Mouse (Mus musculus) neutrophil, adult 5-6 weeks (primary cell): ENCODE measurements around the gene Copg2. TPM values are rescaled to one million over a fixed set of nuclear protein-coding genes. Genes with fewer than 3 reads are reported as not detected.
A peak's percentile ranks its signal among the peaks of the same experiment; 100 is the strongest.

Experiments
- ATAC-seq: fragments of 151-379, 151-347 bp; 2 replicates; pipeline ENCODE4 v1.8.0; 2017; ENCODE audit warnings: mild to moderate bottlenecking, moderate TSS enrichment; ENCODE audit not compliant: insufficient number of reproducible peaks, poor library complexity, low FRiP score, severe bottlenecking; ENCODE audit errors: extremely low read depth
- total RNA-seq: library from RNA; stranded (forward); fragments of 200-1000 nt; gene quantifications from 2 replicates; pipeline ENCODE4 v1.2.3, GENCODE M21; 2017

Gene Copg2
- total RNA-seq: 31.7 and 36.7 TPM in 2 replicates

DNA sequence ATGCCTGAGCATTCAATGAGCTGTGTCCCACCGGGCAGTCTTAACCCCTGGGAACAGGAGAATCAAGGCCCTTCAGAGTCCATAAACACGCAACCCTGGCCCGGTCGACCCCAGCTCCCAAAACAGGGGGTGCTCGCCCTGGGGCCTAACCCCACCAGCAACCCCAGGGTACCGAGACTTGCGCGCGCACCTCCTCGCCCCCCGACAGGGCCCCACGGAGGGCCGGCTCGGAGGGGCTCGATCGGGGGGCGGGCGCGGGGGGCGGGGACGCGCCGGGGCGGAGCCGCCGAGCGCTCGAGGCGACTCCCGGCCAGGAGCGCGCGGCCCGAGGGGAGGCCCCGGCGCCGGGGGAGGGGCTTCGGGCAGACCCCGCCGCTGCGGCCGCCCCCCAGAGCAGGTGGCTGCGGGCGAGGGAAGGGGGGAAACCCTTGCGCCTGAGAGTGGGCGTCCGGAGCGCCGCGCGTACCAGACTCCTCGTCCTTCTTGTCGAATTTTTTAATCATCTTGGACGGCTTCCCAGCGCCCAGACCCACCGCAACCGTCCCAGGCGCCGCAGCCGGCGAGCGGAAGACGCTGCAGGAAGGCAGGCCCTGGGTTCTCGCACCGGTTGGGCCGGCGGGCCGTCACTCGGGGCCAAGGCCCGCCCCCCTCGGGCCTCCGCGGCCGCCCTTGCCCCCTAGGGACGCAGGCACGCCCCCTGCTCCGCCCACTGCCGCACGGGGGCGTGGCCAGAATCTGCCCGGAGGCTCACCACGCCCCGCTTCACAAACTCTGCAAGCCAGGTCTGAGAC is at the start of gene Copg2:
Gene Copg2, minus strand, starts transcription at position 600 of the 791 bp plus-strand sequence.
- ATAC-seq: peak; percentile 97

DNA sequence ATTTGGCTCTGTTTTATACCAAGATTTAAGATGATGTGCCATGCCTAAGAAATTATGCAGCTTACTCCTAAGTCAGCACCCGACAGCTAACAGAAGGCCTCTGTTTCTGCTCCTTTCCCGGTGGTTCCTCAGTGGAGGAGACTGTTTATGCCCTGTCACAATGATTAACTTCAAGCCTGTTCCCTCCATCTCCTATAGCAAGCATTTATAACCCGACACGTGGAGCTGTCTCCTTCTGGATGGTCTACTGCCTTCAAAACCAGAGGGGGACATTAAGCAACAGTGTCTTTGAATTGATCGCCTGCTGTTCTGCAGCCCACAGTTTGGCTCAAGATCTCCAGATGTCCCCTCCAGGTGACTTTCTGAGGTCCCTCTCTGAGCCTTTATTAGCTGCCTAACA is 42.7 kb upstream of the Copg2 start:
- no peak for ATAC-seq

DNA sequence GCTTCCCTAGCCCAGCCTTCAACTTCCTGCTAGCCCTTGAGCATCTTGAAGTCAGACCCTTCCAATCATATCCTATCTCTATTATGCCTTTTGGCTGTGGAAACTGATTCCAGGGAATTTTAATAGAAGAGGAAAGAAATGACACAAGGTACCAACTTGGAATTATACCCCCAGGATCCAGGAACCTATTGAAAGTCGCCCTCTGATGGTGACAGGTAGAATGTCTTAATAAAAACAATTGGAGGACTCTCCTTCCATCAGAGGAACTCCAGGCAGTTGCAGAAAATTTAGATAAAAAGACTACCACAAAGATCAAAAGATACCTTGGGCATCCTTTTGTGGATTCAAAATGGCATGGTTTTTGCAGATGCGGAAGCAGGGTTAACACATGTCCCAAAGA is 26.2 kb upstream of the Copg2 start:
- ATAC-seq: no peak

DNA sequence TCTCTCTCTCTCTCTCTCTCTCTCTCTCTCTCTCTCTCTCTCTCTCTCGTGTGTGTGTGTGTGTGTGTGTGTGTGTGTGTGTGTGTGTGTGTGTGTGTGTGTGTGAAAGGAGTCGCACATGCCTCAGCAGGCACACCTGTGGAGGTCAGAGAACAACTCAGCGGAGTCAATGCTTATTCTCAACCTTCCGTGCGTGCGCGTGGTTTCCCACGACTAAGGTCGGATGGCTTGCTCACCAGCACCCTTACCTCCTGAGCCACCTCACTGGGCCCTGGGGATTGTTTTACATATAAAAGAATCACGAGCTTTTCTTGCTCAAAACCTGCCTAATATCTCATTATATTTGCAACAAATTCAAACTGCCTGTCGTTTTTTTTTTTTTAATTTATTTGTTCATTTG is 25.2 kb upstream of the Copg2 start:
- ATAC-seq: no peak

DNA sequence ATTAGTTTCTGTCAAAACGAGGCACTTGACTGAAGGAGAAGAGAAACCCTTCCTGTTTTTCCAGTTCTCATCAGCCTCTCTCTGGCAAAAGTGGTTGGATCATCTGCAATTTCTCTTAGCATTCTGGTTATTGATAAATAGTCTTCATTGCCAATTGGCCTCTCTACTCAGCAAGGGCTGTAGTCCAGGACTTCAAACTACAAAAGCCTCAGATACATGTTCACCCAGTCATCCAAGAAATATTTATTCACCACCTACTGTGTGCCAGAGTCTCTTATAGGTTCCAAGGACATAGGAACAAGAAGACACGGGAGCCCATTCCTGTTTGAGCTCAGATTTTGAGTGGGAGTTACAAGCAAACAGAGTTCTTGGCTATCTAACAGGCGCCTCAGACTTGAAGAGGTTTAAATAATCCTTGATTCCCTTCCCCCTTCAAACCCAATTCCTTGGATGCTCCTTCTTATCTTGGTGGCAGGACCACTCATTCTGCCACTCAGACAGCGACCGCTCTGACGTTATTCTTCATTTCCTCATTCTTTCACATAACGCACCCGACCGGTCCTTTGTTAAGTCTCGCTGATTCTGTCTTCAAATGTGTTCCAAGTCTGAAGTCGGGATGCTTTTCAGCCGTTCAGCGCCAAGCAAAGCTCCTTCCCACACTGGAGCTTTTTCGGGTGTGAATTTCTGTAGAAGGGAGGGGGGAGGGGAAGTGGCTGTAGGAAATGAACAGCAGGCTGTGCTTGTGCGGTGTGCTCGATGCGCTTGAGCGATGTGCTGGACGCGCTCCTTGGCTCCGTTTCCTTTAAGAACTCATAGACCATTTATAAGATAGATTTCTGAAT is 24.5 kb upstream of the Copg2 start:
- ATAC-seq: 0 out of 2 replicates have a peak, but pooled peaks have one; percentile 36

DNA sequence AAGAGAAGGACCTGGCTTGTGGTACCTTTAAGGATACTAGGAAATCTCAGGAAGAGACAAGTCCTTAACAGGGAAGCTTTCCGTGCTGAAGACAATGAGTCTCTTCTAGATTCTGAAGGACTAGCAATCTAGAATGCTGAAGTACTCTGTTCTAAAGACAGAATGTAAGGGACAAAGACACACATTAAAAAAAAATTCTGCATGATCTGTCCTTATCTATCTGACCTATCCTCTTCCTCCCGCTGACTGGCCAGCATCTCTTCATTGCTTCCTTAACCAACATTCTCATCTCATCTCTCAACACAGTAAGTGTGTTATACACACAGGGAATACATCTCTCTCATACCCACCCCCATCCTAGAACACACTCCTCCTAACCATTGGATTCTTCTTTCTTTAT is 18.9 kb upstream of the Copg2 start, which contains the start of gene Tsga13:
Gene Tsga13, minus strand, starts transcription at position 101 of the 400 bp plus-strand sequence.
- no peak for ATAC-seq

DNA sequence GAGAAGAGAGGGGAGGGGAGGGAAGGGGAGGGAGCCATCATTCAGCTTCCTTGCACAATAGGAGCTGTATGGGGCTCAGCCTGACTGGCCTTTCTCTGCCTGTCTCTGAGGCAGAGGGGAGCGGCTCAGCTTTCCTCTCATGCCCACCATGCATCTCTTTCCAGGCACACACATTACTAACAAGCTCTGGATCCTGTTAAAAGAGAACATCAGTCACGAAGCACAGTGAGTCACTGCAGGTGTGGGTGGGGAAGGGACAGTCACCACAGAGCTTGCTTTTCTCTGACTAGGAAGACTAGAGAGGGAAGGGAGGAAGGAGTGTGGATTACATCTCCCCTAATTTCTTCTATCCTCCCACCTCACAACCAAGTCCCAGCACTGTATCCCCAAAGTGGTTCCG is 11.4 kb upstream of the Copg2 start:
- ATAC-seq: no peak

DNA sequence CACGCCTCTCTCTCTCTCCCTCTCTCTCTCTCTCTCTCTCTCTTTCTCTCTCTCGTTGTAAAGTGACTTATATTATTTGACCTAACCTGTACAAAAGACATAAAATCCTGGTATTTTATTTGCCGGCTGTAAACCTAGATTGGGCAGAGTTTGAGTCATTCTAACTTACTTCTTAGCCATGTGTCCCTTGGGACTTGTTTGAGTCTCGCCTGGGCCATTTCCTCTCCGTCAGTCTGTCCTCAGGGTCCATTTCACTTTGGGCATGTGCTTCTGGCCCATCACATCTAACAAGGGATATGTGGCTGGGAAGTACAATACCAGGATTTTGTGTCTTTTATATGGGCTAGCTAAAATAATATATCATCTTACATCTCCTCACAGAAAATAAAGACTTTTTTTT is 8.3 kb upstream of the Copg2 start:
- no peak for ATAC-seq

DNA sequence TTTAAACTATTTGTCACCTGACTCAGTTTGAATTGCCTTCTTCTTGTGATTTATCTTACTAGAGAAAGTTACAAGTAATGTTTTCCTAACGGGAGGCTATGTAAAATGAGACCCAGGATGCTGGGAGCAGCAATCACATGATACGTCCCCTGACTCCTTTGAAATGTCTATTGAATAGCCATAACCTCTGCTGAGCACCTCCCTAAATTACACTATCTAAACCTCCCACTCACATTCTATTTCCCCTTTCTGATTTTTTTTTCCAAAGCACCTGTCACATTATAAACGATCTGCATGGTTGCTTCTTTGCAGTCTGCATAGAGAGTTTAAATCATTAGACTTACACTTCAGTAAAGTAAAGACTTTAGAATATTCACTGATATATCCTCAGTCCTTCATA is 7.4 kb upstream of the Copg2 start:
- ATAC-seq: 0 out of 2 replicates have a peak, but pooled peaks have one; percentile 26

DNA sequence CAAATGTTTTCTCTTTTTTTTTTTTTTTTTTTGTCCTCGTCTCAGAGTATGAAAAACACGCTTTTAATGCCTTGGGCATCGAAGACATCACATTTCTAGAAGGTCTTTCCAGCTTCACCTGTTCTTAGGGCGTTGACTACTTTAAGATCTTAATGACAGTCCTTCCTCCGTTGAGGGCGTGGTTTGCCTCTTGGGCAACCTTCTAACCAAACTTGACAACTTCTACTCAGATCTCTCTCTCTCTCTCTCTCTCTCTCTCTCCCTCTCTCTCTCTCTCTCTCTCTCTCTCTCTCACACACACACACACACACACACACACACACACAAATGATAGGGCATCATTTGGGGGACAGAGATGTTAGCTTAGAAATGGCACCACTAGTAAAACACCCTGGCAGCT is 926 bp upstream of the Copg2 start:
- ATAC-seq: no peak

DNA sequence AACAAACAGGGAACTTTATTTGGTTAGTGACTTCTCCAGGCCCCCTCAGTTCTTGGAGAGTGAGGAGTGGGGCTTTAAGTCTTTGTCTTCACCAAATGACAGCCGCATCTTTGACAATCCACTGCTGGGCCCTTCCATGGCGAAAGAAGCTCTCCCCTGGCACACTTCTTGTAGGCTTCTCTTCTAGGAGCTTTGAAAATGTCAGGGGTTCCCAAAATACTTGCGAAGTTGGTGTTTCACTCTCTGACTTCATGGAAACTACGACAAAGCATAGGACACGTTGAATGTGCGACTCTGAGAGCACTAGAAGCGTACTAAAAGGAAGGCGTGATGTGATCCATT is 363 bp upstream of the Copg2 start:
- ATAC-seq: no peak

DNA sequence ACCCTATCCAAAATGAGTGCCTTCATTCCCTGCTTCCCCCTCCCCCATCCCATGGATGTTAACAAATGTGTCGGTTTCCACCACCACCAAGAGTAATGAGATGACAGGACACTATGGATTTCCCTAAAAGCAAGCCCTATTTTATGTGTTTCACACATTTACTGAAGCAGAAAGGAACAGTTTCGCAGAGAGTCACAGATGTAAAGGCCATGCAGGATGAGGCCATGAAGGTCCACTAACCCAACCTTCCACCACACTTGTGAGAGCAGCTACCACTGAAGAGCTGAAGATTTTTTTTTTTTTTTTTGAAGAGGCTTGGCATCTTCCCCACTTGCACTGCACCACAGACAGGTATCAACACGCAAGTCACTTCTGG is 787 bp downstream of the Copg2 start:
- ATAC-seq: no peak

DNA sequence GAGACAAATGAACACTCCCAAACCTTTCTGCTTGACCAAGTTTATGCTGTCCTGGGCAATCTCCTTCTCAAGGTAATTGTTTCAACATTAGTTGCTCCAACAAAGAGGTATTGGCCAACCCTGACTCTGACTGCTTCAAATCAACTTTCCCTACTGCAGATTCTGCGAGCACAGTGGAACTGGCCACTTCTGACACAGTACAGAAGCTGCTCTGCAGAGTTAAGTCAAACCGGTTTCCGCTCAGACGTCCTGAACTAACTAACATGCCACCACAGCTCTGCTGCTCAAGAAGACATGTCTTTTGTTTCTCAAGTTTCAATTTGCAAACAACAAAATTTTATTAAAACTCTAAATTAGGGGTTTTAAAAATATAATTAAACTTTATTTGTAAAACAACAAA is 3.5 kb downstream of the Copg2 start:
- no peak for ATAC-seq

DNA sequence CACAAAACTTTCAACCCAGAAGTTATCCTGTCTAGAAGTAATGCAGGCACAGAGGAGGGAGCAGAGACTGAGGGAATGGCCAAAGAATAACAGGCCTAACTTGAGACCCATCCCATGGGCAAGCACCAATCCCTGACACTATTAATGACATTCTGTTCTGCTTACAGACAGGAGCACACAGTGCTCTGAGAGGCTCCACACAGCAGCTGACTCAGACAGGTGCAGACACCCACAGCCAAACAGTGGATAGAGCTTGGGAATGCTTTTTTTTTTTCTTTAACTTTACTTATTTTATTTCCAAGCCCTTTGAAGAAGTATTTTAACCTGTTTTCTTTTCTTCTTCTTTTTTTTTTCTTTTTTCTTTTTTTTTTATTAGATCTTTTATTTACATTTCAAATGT is 4.8 kb downstream of the Copg2 start:
- no peak for ATAC-seq

DNA sequence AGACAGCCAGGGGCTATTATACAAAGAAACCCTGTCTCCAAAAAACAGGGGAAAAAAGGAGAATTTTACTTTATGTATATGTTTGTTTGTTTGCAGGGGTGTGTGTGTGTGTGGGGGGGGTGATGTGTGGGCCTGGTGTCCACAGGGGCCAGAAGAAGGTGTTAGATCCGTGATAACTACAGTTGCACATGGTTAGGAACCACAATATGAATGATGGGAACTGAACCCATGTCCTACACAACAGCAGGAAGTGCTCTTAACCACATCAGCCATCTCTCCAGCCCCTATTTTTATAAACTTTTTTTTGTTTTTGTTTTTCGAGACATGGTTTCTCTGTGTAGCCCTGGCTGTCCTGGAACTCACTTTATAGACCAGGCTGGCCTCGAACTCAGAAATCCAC is 11.7 kb downstream of the Copg2 start:
- ATAC-seq: no peak

DNA sequence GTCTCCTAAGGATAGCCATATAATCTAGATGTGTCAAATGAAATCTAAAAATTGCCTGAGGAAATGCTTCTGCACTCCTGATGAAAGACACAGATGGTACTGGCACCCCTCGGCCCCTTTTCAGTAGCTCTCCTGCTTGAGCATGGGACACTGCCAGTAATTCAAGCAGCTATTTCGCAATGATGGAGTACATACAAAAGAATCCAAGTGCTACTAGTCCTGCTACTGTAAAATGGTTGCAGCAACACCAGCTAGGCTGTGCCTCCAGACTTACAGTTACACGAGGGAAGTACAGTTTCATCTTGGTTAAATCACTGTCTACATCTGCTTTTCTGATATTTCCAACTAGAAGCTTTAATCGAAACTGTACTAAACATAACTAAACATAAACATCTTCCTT is 13.1 kb downstream of the Copg2 start:
- no peak for ATAC-seq

DNA sequence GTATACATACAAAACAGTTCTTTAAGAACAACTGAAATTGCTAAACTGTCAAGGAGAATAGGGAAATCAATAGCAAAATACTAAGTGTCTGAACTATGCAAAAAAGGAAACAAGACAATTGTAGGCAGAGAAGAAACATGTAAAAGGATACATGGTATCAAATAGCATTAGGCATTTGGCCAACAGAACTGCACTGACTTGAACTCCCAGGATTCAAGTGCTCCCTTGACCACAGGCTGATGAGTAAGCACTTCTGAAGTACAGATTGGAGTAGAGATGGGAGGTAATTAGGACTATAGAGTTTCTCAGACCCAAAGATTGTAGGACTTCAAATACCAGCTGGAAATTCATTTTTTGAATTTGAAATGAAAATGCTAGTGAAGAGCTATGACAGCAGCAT is 19.9 kb downstream of the Copg2 start:
- no peak for ATAC-seq

DNA sequence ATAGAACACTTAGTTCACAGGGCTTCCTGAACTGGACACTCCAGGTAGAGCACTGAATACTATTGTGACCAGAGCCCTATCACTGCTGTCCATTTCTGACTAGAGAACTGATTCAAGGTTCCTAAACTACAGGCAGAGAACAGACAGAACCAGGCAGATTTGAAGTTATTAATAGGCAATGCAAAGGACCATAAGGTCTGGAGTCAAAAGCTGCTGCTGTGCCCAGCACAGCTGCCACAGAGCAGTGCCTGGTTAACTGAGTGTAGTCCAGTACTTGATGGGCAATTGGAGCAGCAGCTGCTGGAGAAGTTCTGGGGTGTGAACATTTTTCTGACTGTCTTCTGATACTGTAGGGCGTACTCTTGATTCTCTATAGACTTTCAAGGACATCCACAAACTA is 30.1 kb downstream of the Copg2 start:
- no peak for ATAC-seq

DNA sequence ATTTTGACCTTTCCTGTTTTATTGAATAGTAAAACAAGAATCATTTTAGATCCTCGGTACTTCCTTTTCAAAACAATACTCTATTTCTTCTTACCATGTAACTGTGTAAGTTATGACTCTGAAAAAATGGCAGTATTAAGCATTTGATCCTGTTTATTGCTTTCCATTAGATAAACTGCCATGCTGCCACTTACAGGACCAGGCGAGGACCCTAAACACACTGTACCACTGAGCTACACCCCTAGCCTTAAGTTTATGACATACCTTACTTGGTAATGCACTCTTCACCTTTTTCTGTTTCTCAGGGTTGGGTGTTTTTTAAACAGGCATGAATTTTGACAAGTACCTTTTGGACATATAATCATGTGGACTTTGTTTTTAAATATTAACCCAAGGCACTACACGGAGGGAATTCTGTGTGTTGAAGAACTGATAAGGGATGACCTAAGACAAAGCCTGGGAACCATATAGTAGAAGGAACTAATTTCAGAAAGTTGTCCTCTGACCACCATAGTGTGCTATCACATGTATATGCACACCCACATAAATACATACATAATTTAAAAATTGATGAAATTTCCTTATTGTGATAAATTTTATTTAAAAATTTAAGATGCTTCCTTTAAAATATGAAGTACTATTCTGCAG is 31.4 kb downstream of the Copg2 start:
- ATAC-seq: no peak

DNA sequence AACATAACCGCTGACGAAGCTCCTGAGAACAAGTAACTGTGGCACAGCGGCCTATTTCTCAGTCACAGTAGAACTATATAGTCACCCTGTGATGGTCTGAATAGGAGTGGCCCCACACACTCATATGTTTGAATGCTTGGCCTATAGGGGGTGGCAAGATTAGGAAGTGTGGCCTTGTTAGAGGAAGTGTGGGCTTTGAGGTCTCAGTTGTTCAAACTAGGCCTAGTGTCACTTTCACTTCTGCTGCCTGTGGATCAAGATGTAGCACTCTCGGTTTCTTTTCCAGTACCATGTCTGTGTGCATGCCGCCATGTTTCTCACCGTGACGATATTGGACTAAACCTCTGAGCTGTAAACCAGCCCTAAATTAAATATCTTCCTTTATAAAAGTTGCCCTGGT is 40.6 kb downstream of the Copg2 start:
- ATAC-seq: peak; percentile 66; the same call in 1 of the 2 replicates
